Comparison of ENCODE assay signal across 14 mouse cellular contexts in genomic region chr10:25395236-25395886, GRCm38 (mm10). TPM values are rescaled to one million over a fixed set of nuclear protein-coding genes. Genes with fewer than 3 reads are reported as not detected.
DNase-seq lines count a peak whose midpoint lies in the region; ATAC-seq lines count a peak whose summit lies in the region.
"Had no signal": no experiment of that assay in that cellular context is flagged by ENCODE, and none has a peak within 500 bp of the region (broad histone marks: within the 10 kb centered on the region; RNA-seq: fewer than 3 reads in every experiment).

No protein-coding gene starts in this region.

- no peak overlapping the region for H3K27ac ChIP-seq in heart, embryonic 10.5 days
- H3K27ac ChIP-seq in liver, embryonic 15.5 days (replicated peaks) = no peak overlapping the region
- no peak overlapping the region for H3K27ac ChIP-seq in forebrain, embryonic 11.5 days (ENCODE audit: low read depth, low read length)
- no peak overlapping the region for H3K27ac ChIP-seq in hindbrain, embryonic 13.5 days
- H3K27ac ChIP-seq: embryonic facial prominence, embryonic 13.5 days; limb, embryonic 10.5 days had no signal

- H3K9ac ChIP-seq in liver, embryonic 15.5 days = no peak overlapping the region
- no peak overlapping the region for H3K9ac ChIP-seq in forebrain, embryonic 11.5 days (ENCODE audit: low read length)
- H3K9ac ChIP-seq in hindbrain, embryonic 13.5 days = no peak overlapping the region
- H3K9ac ChIP-seq: embryonic facial prominence, embryonic 13.5 days had no signal

- no peaks in the 10 kb centered on the region for H3K9me3 ChIP-seq in heart, embryonic 10.5 days
- no peaks in the 10 kb centered on the region for H3K9me3 ChIP-seq in liver, embryonic 15.5 days (replicated peaks)
- no peaks in the 10 kb centered on the region for H3K9me3 ChIP-seq in forebrain, embryonic 11.5 days (ENCODE audit: control insufficient read depth, low read length)
- no peaks in the 10 kb centered on the region for H3K9me3 ChIP-seq in hindbrain, embryonic 13.5 days
- H3K9me3 ChIP-seq: embryonic facial prominence, embryonic 13.5 days; limb, embryonic 10.5 days had no signal

- DNase-seq in heart, adult 18-20 months = peak; percentile 61 to 72
- DNase-seq in heart, embryonic 10.5 days (ENCODE audit: low spot score) = no peak
- peak; percentile 49 for DNase-seq in 3T3-L1 (ENCODE audit: low read depth, low spot score)
- peak; percentile 64 for DNase-seq in adrenal gland, adult 2 months
- DNase-seq in forebrain, embryonic 11.5 days (ENCODE audit: low spot score) = no peak
- DNase-seq: cerebellum, adult 9-10 months had no signal

- H3K36me3 ChIP-seq in heart, embryonic 10.5 days = no peaks in the 10 kb centered on the region
- no peaks in the 10 kb centered on the region for H3K36me3 ChIP-seq in liver, embryonic 15.5 days (replicated peaks)
- H3K36me3 ChIP-seq in forebrain, embryonic 11.5 days (ENCODE audit: control insufficient read depth, insufficient read depth, low read length) = no peaks in the 10 kb centered on the region
- no peaks in the 10 kb centered on the region for H3K36me3 ChIP-seq in hindbrain, embryonic 13.5 days
- H3K36me3 ChIP-seq: limb, embryonic 10.5 days had no signal

- H3K27me3 ChIP-seq in heart, embryonic 10.5 days (ENCODE audit: insufficient read depth, poor library complexity, severe bottlenecking) = no peaks in the 10 kb centered on the region
- no peaks in the 10 kb centered on the region for H3K27me3 ChIP-seq in liver, embryonic 15.5 days
- H3K27me3 ChIP-seq in forebrain, embryonic 11.5 days (ENCODE audit: control insufficient read depth, insufficient read depth, low read length) = no peaks in the 10 kb centered on the region
- no peaks in the 10 kb centered on the region for H3K27me3 ChIP-seq in hindbrain, embryonic 13.5 days
- H3K27me3 ChIP-seq: embryonic facial prominence, embryonic 13.5 days had no signal

- H3K4me1 ChIP-seq in heart, embryonic 10.5 days = peaks cover 50% of the 10 kb centered on the region
- H3K4me1 ChIP-seq in liver, embryonic 15.5 days (replicated peaks) = peaks cover 28% of the 10 kb centered on the region
- no peaks in the 10 kb centered on the region; the same call in 1 of the 2 replicates for H3K4me1 ChIP-seq in forebrain, embryonic 11.5 days (replicated peaks; ENCODE audit: control insufficient read depth, insufficient read depth, low read length)
- H3K4me1 ChIP-seq in hindbrain, embryonic 13.5 days (replicated peaks) = no peaks in the 10 kb centered on the region; the same call in 1 of the 2 replicates

- no peak overlapping the region for H3K4me3 ChIP-seq in heart, embryonic 10.5 days
- H3K4me3 ChIP-seq in liver, embryonic 15.5 days (replicated peaks) = no peak overlapping the region
- H3K4me3 ChIP-seq in forebrain, embryonic 11.5 days (ENCODE audit: low read depth, low read length) = no peak overlapping the region
- no peak overlapping the region for H3K4me3 ChIP-seq in hindbrain, embryonic 13.5 days
- H3K4me3 ChIP-seq: embryonic facial prominence, embryonic 13.5 days; limb, embryonic 10.5 days had no signal

- WGBS in heart, embryonic 10.5 days = 75% methylated on average over 5 of the region's 5 CpGs
- WGBS in liver, embryonic 15.5 days (ENCODE audit: insufficient replicate concordance) = 55% methylated on average over 5 of the region's 5 CpGs
- WGBS in forebrain, embryonic 11.5 days = 89% methylated on average over 5 of the region's 5 CpGs
- WGBS in hindbrain, embryonic 13.5 days = 84% methylated on average over 5 of the region's 5 CpGs

- ATAC-seq in liver, embryonic 15.5 days (ENCODE audit: insufficient read depth) = peak; percentile 50
- ATAC-seq in megakaryocyte-erythroid progenitor cell, adult 5-6 weeks (replicated peaks; ENCODE audit: low FRiP score, low TSS enrichment, poor library complexity, severe bottlenecking) = no peak
- ATAC-seq in forebrain, embryonic 11.5 days (replicated peaks; ENCODE audit: low FRiP score) = no peak
- ATAC-seq in hindbrain, embryonic 13.5 days (ENCODE audit: low FRiP score) = no peak
- ATAC-seq: activated CD4-positive, CD25-positive, alpha-beta regulatory T cell, adult 4 months; hindbrain, embryonic 16.5 days had no signal

- no peak overlapping the region for H3K4me2 ChIP-seq in liver, embryonic 15.5 days
- no peak overlapping the region for H3K4me2 ChIP-seq in forebrain, embryonic 11.5 days (ENCODE audit: low read depth, low read length, severe bottlenecking)
- H3K4me2 ChIP-seq in hindbrain, embryonic 13.5 days = no peak overlapping the region
- H3K4me2 ChIP-seq: embryonic facial prominence, embryonic 13.5 days; midbrain, embryonic 11.5 days had no signal

RNA-seq across cellular contexts. Expression of gene Epb41l2, which starts 35.8 kb away (rescaled TPM):
- total RNA-seq in heart, adult 18-20 months (2021) = 10 to 100 TPM; 38.5 to 38.7 TPM
- 55.6 and 60.0 TPM in 2 replicates for polyA plus RNA-seq in heart, embryonic 10.5 days (2016; fragmentation: Nextera tagmentation; extraction: Ambion mirVana)
- total RNA-seq in adrenal gland, adult 2 months (2021) = 10 to 100 TPM; 61.7 to 71.6 TPM
- polyA plus RNA-seq in adrenal gland, adult 2 months (2012; rRNA removed) = 16.9 and 20.5 TPM in 2 replicates
- polyA plus RNA-seq in liver, embryonic 15.5 days (2015; fragmentation: Nextera tagmentation; extraction: Ambion mirVana) = 9.7 and 10.0 TPM in 2 replicates
- 12.8 and 20.1 TPM in 2 replicates for total RNA-seq in megakaryocyte-erythroid progenitor cell, adult 5-6 weeks (2014; fragmentation: Nextera tagmentation)
- total RNA-seq in megakaryocyte-erythroid progenitor cell, adult 5-6 weeks (2017) = 15.8 and 16.0 TPM in 2 replicates
- 43.5 and 46.4 TPM in 2 replicates for polyA plus RNA-seq in forebrain, embryonic 11.5 days (2014; fragmentation: Nextera tagmentation; extraction: Ambion mirVana)
- 23.7 and 24.9 TPM in 2 replicates for polyA plus RNA-seq in hindbrain, embryonic 13.5 days (2015; fragmentation: Nextera tagmentation; extraction: Ambion mirVana)

Comparison
In these comparisons a context has a peak if more than half of its experiments do, and no peak if none do; other contexts are left out.
1. DNase-seq: peak in heart, adult 18-20 months (2 of 2), 3T3-L1 (single experiment) and adrenal gland, adult 2 months (single experiment); none in heart, embryonic 10.5 days (single experiment) and forebrain, embryonic 11.5 days (single experiment).